ENCODE assay signal across 18 mouse cellular contexts in the genomic region with DNA sequence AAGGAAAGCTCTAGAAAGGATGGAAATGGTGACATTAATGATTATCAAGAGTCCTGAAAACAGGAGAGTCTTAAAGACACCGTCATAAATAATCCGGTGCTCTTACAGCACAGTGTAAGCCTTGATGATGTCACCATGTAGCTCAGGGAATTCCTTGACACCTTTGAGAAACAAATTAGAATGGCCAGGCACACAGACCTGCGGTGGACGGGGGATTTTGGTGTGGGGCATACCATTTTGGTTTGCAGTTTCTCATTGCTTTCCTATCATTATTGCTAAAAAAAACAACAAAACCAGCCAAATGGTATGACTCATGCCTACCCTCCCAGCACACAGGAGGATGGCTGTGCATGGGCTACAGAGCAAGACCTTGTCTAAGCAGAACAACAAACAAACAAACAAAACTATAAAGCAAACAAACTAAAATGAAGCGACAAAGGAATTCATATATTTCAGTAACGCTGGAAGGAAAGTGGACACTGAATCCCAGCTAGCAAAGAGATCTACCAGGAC.
"Had no signal": no experiment of that assay in that cellular context is flagged by ENCODE, and none has a peak within 500 bp of the region (broad histone marks: within the 10 kb centered on the region; RNA-seq: fewer than 3 reads in every experiment).

No protein-coding gene starts in this region.

- H3K4me1 ChIP-seq: midbrain, embryonic 10.5 days; midbrain, embryonic 12.5 days; neural tube, embryonic 13.5 days; neural tube, embryonic 15.5 days; stomach, embryonic 15.5 days had no signal

- H3K27me3 ChIP-seq: midbrain, embryonic 12.5 days; neural tube, embryonic 13.5 days; neural tube, embryonic 15.5 days; stomach, embryonic 15.5 days had no signal

- H3K36me3 ChIP-seq: midbrain, embryonic 10.5 days; midbrain, embryonic 12.5 days; neural tube, embryonic 13.5 days; neural tube, embryonic 15.5 days; stomach, embryonic 15.5 days had no signal

- H3K4me3 ChIP-seq: midbrain, embryonic 10.5 days; midbrain, embryonic 12.5 days; myocyte; neural tube, embryonic 13.5 days; neural tube, embryonic 15.5 days; stomach, embryonic 15.5 days had no signal

- H3K27ac ChIP-seq: midbrain, embryonic 10.5 days; midbrain, embryonic 12.5 days; neural tube, embryonic 13.5 days; neural tube, embryonic 15.5 days; stomach, embryonic 15.5 days; stomach, postnatal 0 days had no signal

- H3K9ac ChIP-seq: lung, embryonic 14.5 days; midbrain, embryonic 12.5 days; neural tube, embryonic 13.5 days; neural tube, embryonic 15.5 days; stomach, embryonic 15.5 days had no signal

- H3K9me3 ChIP-seq: midbrain, embryonic 10.5 days; midbrain, embryonic 12.5 days; neural tube, embryonic 13.5 days; neural tube, embryonic 15.5 days; stomach, embryonic 15.5 days had no signal

- DNase-seq: lung, adult 18-20 months; lung, embryonic 14.5 days; lung, postnatal 10 days; lung, postnatal 4 days; midbrain, embryonic 14.5 days; retina, postnatal 1 day; right cerebral cortex, adult 18-20 months; right cerebral cortex, postnatal 25 days; thymus, adult 2 months; thymus, postnatal 25 days; thymus, postnatal 4 days had no signal

- H3K4me2 ChIP-seq: lung, embryonic 14.5 days; midbrain, embryonic 12.5 days; neural tube, embryonic 13.5 days; neural tube, embryonic 15.5 days; stomach, embryonic 15.5 days had no signal
